Mouse (Mus musculus): ENCODE measurements at regions not wholly inside any gene's neighbourhood (a gene's known extent, or its start where the extent isn't known, plus 50 kb on each side); places are given as distances from the start of the nearest gene placed in this dataset.

DNA sequence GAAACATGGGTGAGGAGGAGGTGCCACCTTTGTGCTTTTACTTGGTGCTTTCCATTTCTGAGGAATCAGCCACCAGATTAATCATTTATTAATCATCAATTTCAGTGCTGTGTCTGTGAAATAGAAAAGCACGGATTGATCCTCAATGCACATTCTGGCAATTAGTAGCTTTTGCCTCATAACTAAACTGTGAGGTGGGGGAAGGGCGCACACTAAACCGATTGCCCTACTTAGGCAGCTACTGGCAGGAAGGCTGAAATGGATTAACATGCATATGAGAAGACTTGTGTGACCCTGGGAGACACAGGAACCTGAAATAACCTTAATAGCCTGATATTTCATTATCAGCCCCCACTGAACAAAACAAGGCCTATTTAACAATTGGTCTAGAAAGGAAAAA lies 581.5 kb upstream of the Tbl1xr1 start:
- TF ChIP-seq POLR2A (IDR thresholded peaks at IDR 0.05; ENCODE audit: control insufficient read depth in 1 of 2, insufficient read depth in 1 of 2, low read depth in 1 of 2, low read length in 2 of 2, poor library complexity in 1 of 2) (no peak), ZC3H11A (IDR thresholded peaks at IDR 0.05; ENCODE audit: low read depth, low read length) (no peak), MAZ (IDR thresholded peaks at IDR 0.05; ENCODE audit: low read depth, low read length) (no peak), CTCF (IDR thresholded peaks at IDR 0.05 in 2 of 3, conservative IDR thresholded peaks at IDR 0.05 in 1 of 3; ENCODE audit: control insufficient read depth in 1 of 3, insufficient read depth in 1 of 3, low read depth in 2 of 3, low read length in 3 of 3, poor library complexity in 1 of 3, severe bottlenecking in 1 of 3) (no peak), NRF1 (IDR thresholded peaks at IDR 0.05; ENCODE audit: insufficient read depth, low read depth, low read length, poor library complexity, severe bottlenecking) (no peak), BHLHE40 (IDR thresholded peaks at IDR 0.05; ENCODE audit: borderline replicate concordance, low read depth, low read length) (no peak), POLR2AphosphoS2 (IDR thresholded peaks at IDR 0.05; ENCODE audit: low read length) (no peak), MAX (IDR thresholded peaks at IDR 0.05; ENCODE audit: low read length) (no peak), GABPA (IDR thresholded peaks at IDR 0.05; ENCODE audit: low read depth, low read length) (no peak), MYB (IDR thresholded peaks at IDR 0.05; ENCODE audit: low read depth, low read length) (no peak), EP300 (IDR thresholded peaks at IDR 0.05; ENCODE audit: low read depth in 1 of 2, low read length in 2 of 2) (no peak), KAT2A (conservative IDR thresholded peaks at IDR 0.05; ENCODE audit: low read depth, low read length) (no peak), TBP (IDR thresholded peaks at IDR 0.05; ENCODE audit: low read depth, low read length) (no peak)

All from MEL (cell line).